Mouse (Mus musculus): Measurements from ENCODE around the gene Mamstr. TPM values are rescaled to one million over a fixed set of nuclear protein-coding genes. Genes with fewer than 3 reads are reported as not detected.

Mamstr gene
- polyA plus RNA-seq (2021; fragmentation: Nextera tagmentation): 1.1 and 1.2 TPM in 2 replicates
- long read RNA-seq, experiment 1: 0 reads
- long read RNA-seq, experiment 2, partial matches to known transcripts: 1 of 4 reads
- long read RNA-seq, experiment 2, other reads (novel, unspliced or antisense): 1 of 4 reads

DNA sequence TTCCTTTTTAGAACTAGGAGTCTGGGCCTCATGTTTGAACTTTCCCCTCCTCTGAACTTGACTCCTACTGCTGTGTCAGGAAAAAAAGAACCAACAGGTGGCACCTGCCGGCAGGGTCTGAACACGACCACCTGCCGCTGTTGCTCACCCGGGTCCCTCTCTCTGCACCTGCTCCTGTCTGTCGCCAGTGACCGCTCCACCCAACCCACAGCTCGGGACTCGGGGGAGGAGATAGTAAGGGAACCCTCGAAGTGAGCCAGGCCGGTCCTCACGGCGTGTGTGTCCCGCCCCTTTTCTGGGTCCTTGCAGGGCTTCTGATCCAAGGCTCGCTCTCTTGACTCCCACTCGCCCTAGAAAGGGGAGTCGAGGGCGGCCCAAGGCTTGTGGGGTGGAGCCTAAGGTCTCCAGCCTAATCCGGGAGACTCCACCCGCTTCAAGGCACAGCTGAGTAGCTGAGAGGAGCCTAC lies at the start of gene Mamstr:
TSS of gene Mamstr (plus strand) at position 417 of the 467 bp plus-strand sequence.

DNA sequence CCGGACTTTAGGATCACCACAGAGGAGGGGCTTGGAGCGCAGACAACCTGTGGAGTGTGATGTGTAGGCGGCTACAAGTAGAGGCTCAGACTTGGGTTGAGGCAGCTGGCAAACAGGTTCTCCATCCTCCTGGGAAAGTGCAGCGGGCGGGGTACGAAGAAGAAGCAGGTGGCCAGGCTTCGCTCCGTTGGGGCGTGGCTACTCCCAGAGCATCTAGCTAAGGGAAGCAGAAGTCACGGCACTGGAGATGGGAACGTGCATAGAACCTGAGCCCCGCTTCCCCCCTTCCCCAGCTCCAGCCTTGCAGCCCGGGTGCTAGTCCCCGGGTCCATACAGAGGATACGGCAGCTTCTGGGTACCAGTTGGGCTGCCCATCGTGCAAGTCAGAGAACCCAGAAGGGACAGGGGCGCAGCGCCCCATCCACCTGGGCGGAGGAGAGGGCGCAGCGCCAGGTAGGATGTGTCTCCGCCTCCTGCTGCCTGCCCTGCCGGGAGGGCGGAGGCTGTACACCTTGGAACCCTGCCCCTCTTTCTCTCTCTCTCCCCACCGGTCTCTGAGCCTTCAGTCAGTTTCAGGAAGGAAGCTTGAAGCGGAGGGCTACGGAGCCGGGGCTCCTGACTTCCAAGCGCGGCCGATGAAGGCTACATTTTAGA lies 22.6 kb upstream of the Mamstr start, which contains the start of gene Fut1:
TSS of gene Fut1 (plus strand) at position 248 of the 654 bp plus-strand sequence.

DNA sequence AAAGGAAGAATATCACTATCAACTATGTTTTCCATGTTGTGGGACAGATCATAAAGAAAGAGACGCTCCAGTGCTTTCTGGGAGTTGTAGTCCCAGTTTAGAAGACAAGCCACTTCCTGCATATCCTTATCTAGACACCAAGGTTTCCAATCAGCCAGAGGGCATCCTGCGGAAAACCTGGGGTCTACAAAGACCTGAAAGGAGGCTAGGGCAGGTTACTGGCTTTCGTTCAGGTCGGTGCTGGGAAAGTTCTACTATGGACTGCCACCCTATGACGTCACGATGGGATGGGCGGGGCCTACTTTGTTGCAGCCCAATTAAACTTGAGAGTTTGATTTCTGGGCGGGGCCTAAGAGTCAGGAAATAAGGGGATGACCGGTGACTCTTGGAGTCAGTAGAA lies 18.3 kb upstream of the Mamstr start, which contains the start of gene Izumo1:
TSS of gene Izumo1 (plus strand) at position 369 of the 400 bp plus-strand sequence.

DNA sequence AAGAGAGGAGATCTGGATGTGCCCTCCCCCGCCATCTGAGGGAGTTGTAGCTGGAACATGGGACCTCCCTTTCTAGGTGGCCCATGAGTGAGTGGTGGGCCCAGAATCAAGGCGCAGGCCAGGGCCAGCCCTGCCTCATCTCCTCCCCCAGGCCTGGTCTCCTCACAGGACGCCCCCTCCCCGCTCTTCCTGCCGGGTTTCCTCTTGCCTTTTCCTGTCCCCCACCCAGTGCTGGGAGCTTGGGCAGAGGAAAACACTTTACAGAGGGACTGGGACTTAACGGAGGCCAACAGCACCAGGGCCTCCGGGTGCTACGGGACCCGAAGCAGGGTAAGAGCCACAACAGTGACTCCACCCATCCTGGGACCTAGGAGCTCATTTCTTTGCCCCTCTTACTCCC lies 12.5 kb upstream of the Mamstr start, which contains the start of gene Rasip1:
TSS of gene Rasip1 (plus strand) at position 228 of the 400 bp plus-strand sequence.

DNA sequence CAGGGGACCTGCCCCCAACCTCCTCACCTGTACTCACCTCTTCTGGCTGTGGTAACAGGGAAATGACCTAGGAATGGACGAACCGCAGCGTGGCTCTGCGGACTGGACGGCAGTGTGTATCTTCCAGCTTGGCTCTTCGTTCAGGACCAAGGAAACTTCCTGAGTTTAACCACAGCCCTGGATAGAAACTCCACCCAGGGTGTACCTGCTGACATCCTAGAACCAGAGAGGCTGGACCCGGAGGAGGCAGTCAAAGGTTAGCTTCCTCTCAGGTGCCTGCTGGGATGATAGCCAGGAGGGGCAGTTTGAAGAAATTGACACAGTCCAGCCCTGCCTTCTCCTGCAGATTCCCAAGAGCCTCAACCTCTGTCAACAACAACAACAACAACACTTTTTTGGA lies 26.4 kb downstream of the Mamstr start, which contains the start of gene Fut2:
TSS of gene Fut2 (minus strand) at position 234 of the 400 bp plus-strand sequence.

DNA sequence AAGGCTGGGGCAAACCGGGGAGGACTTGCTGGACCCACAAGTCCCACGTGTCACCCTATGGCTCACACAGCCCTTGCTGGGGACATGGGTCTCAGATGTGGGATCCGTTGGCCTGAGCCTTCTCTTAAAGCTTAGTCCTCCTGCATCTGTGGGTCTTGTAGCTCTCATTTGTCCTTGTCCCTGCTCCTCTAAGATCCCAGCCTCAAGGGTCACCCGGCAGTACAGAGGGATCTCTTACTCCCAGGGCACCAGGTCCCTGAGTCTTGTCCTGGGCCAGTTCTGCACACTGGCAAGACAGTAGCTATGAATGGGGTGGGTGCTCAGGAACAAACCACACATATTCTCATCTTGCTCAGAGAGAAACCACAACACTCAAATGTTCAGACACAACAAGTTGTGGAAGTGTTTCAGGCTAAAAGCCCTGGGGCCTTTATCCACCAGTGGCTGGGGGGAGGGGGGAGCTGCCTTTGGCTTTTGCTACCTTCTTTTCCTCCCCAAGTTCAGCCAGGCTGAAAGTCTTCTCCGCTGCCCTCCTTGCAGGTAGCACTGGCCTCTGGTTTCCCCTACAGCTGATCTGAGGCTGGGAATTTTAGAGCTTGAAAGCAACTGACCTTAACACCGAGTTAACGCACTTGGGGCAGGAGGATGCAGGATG lies 43.7 kb downstream of the Mamstr start, which contains the start of gene Ntn5:
TSS of gene Ntn5 (plus strand) at position 627 of the 655 bp plus-strand sequence.

DNA sequence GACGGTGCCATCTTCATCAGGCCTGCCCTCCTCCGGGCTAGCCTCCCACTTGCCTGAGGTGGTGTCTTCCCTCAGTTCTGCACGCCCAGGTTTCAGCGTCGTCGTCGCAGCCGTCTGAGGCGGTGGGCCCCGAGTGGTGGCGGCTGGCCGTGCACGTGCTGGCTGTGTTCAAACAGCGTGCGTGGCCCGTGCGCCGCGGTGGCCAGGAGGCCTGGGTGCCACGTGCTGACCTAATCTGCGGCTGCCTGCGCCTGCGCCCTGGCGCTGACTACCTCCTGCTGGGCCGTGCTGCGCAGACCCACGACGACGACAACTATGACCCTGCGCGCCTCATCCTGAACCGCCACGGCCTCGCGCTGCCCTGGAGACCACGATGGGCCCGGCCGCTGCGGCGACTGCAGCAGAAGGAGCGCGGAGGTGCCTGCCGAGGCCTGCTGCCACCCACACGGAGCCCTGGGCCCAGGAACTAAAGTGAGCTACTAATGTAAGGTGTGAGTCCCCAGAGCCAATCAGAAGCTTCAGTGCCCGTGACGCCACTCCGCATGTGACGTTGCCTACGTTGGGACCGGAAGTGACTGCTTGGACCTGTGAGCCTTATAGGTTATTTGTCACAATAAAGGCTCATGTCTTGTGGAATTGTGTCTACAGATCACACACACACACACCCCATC lies 54.3 kb downstream of the Mamstr start, which contains the start of gene Sec1:
TSS of gene Sec1 (minus strand) at position 482 of the 671 bp plus-strand sequence.

Other genes starting within 250 kb of the Mamstr start
- gene Snrnp70, start 244.2 kb upstream of the Mamstr start, polyA plus RNA-seq (2021; fragmentation: Nextera tagmentation): 32.6 and 45.3 TPM in 2 replicates
- gene Kcna7, start 234.3 kb upstream of the Mamstr start, polyA plus RNA-seq (2021; fragmentation: Nextera tagmentation): not detected in 2 replicates
- gene Ntf5, start 226.3 kb upstream of the Mamstr start, polyA plus RNA-seq (2021; fragmentation: Nextera tagmentation): 0.11 and 0.30 TPM in 2 replicates
- gene Lhb, start 219.2 kb upstream of the Mamstr start, polyA plus RNA-seq (2021; fragmentation: Nextera tagmentation): 1.1 TPM in 1 of 2 replicates, not detected in the other
- 7.9 and 10.1 TPM in 2 replicates for gene Gys1, start 205.1 kb upstream of the Mamstr start, polyA plus RNA-seq (2021; fragmentation: Nextera tagmentation)
- 50.0 and 53.1 TPM in 2 replicates for gene Ruvbl2, start 201.9 kb upstream of the Mamstr start, polyA plus RNA-seq (2021; fragmentation: Nextera tagmentation)
- 1,695 and 1,748 TPM in 2 replicates for gene Ftl1, start 180.1 kb upstream of the Mamstr start, polyA plus RNA-seq (2021; fragmentation: Nextera tagmentation)
- 86.7 and 94.4 TPM in 2 replicates for gene Bax, start 173.1 kb upstream of the Mamstr start, polyA plus RNA-seq (2021; fragmentation: Nextera tagmentation)
- 0.13 and 0.14 TPM in 2 replicates for gene Tulp2, start 158.1 kb upstream of the Mamstr start, polyA plus RNA-seq (2021; fragmentation: Nextera tagmentation)
- not detected in 2 replicates for gene Gm45808, start 153.2 kb upstream of the Mamstr start, polyA plus RNA-seq (2021; fragmentation: Nextera tagmentation)
- gene Dhdh, start 151.2 kb upstream of the Mamstr start, polyA plus RNA-seq (2021; fragmentation: Nextera tagmentation): 2.6 and 3.5 TPM in 2 replicates
- gene Nucb1, start 129.6 kb upstream of the Mamstr start, polyA plus RNA-seq (2021; fragmentation: Nextera tagmentation): 74.5 and 76.8 TPM in 2 replicates
- 17.6 and 18.2 TPM in 2 replicates for gene Ppp1r15a, start 113.7 kb upstream of the Mamstr start, polyA plus RNA-seq (2021; fragmentation: Nextera tagmentation)
- 0.67 and 1.7 TPM in 2 replicates for gene Plekha4, start 113.6 kb upstream of the Mamstr start, polyA plus RNA-seq (2021; fragmentation: Nextera tagmentation)
- gene Hsd17b14, start 85.1 kb upstream of the Mamstr start, polyA plus RNA-seq (2021; fragmentation: Nextera tagmentation): 0.43 TPM in 1 of 2 replicates, not detected in the other
- gene Bcat2, start 69.8 kb upstream of the Mamstr start, polyA plus RNA-seq (2021; fragmentation: Nextera tagmentation): 7.0 and 8.5 TPM in 2 replicates
- not detected in 2 replicates for gene Fgf21, start 24.5 kb upstream of the Mamstr start, polyA plus RNA-seq (2021; fragmentation: Nextera tagmentation)
- 0.08 TPM in 1 of 2 replicates, not detected in the other for gene Fut1, start 22.7 kb upstream of the Mamstr start, polyA plus RNA-seq (2021; fragmentation: Nextera tagmentation)
- gene Izumo1, start 18.2 kb upstream of the Mamstr start, polyA plus RNA-seq (2021; fragmentation: Nextera tagmentation): 0.09 TPM in 1 of 2 replicates, not detected in the other
- 2.3 and 3.1 TPM in 2 replicates for gene Rasip1, start 12.5 kb upstream of the Mamstr start, polyA plus RNA-seq (2021; fragmentation: Nextera tagmentation)
- gene Fut2, start 26.4 kb downstream of the Mamstr start, polyA plus RNA-seq (2021; fragmentation: Nextera tagmentation): 0.10 and 0.16 TPM in 2 replicates
- 5.2 and 6.6 TPM in 2 replicates for gene Ntn5, start 44.0 kb downstream of the Mamstr start, polyA plus RNA-seq (2021; fragmentation: Nextera tagmentation)
- gene Sec1, start 54.4 kb downstream of the Mamstr start, polyA plus RNA-seq (2021; fragmentation: Nextera tagmentation): 0.15 and 0.36 TPM in 2 replicates
- 39.6 and 49.9 TPM in 2 replicates for gene Car11, start 59.9 kb downstream of the Mamstr start, polyA plus RNA-seq (2021; fragmentation: Nextera tagmentation)
- gene Dbp, start 65.1 kb downstream of the Mamstr start, polyA plus RNA-seq (2021; fragmentation: Nextera tagmentation): 49.2 and 52.8 TPM in 2 replicates
- gene Rpl18, start 75.5 kb downstream of the Mamstr start, polyA plus RNA-seq (2021; fragmentation: Nextera tagmentation): 357 and 361 TPM in 2 replicates
- gene Sphk2, start 78.0 kb downstream of the Mamstr start, polyA plus RNA-seq (2021; fragmentation: Nextera tagmentation): 5.5 and 6.1 TPM in 2 replicates
- 0.09 TPM in 1 of 2 replicates, not detected in the other for gene Fam83e, start 81.2 kb downstream of the Mamstr start, polyA plus RNA-seq (2021; fragmentation: Nextera tagmentation)
- gene Spaca4, start 85.8 kb downstream of the Mamstr start, polyA plus RNA-seq (2021; fragmentation: Nextera tagmentation): not detected in 2 replicates
- 6.9 and 9.4 TPM in 2 replicates for gene Lmtk3, start 143.8 kb downstream of the Mamstr start, polyA plus RNA-seq (2021; fragmentation: Nextera tagmentation)
- gene Sult2b1, start 144.7 kb downstream of the Mamstr start, polyA plus RNA-seq (2021; fragmentation: Nextera tagmentation): 20.6 and 22.7 TPM in 2 replicates
- 135 and 136 TPM in 2 replicates for gene Cyth2, start 174.6 kb downstream of the Mamstr start, polyA plus RNA-seq (2021; fragmentation: Nextera tagmentation)
- 1.5 and 2.2 TPM in 2 replicates for gene Kcnj14, start 184.8 kb downstream of the Mamstr start, polyA plus RNA-seq (2021; fragmentation: Nextera tagmentation)
- 23.8 and 25.5 TPM in 2 replicates for gene Grwd1, start 191.0 kb downstream of the Mamstr start, polyA plus RNA-seq (2021; fragmentation: Nextera tagmentation)
- 44.4 and 48.6 TPM in 2 replicates for gene Kdelr1, start 232.8 kb downstream of the Mamstr start, polyA plus RNA-seq (2021; fragmentation: Nextera tagmentation)
- gene Grin2d, start 238.4 kb downstream of the Mamstr start, polyA plus RNA-seq (2021; fragmentation: Nextera tagmentation): 0.59 and 0.88 TPM in 2 replicates